In the genomic region with DNA sequence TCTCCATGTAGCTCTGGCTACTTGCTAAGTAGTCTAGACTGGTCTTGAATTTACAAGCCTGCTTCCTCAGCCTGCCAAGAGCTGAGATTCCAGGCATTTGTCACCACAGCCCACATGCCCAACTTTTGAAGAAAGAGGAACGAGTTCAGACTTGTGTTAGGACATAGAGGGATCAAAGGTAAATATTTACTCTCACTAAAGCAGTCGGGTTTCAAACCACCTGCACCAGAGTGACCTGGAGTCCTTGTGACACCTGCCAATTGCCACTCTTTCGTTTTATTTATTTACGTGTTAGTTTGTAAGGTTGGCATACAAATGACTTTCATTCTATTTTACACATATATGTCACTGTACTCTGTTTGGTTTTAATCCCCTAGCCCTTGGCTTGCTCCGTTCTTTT, we compare ENCODE assay signal across 17 mouse cellular contexts.
"Had no signal": no experiment of that assay in that cellular context is flagged by ENCODE, and none has a peak within 500 bp of the region (broad histone marks: within the 10 kb centered on the region; RNA-seq: fewer than 3 reads in every experiment).

No protein-coding gene starts in this region.

- ATAC-seq: hindbrain, embryonic 16.5 days; intestine, embryonic 15.5 days; midbrain, embryonic 13.5 days; midbrain, embryonic 16.5 days had no signal

- H3K36me3 ChIP-seq: intestine, embryonic 15.5 days; kidney, embryonic 15.5 days; limb, embryonic 12.5 days; limb, embryonic 15.5 days; liver, embryonic 15.5 days; midbrain, embryonic 10.5 days; midbrain, embryonic 13.5 days had no signal

- H3K4me2 ChIP-seq: intestine, embryonic 15.5 days; kidney, embryonic 15.5 days; limb, embryonic 12.5 days; limb, embryonic 15.5 days; liver, embryonic 15.5 days; midbrain, embryonic 13.5 days had no signal

- H3K4me3 ChIP-seq: intestine, embryonic 15.5 days; kidney, embryonic 15.5 days; limb, embryonic 12.5 days; limb, embryonic 15.5 days; liver, embryonic 15.5 days; megakaryocyte, embryonic 14.5 days; midbrain, embryonic 10.5 days; midbrain, embryonic 13.5 days; myocyte had no signal

- H3K9ac ChIP-seq: intestine, embryonic 15.5 days; kidney, embryonic 15.5 days; limb, embryonic 12.5 days; limb, embryonic 15.5 days; liver, embryonic 15.5 days; midbrain, embryonic 13.5 days had no signal

- DNase-seq: kidney, adult 18-20 months; kidney, postnatal 14 days; kidney, postnatal 4 days; left cerebral cortex, postnatal 4 days; lung, postnatal 36 days; thymus, postnatal 25 days had no signal

- H3K9me3 ChIP-seq: intestine, embryonic 15.5 days; kidney, embryonic 15.5 days; limb, embryonic 12.5 days; limb, embryonic 15.5 days; liver, embryonic 15.5 days; megakaryocyte, embryonic 14.5 days; midbrain, embryonic 10.5 days; midbrain, embryonic 13.5 days had no signal

- H3K27ac ChIP-seq: intestine, embryonic 15.5 days; kidney, embryonic 15.5 days; limb, embryonic 12.5 days; limb, embryonic 15.5 days; liver, embryonic 15.5 days; midbrain, embryonic 10.5 days; midbrain, embryonic 13.5 days had no signal

- H3K27me3 ChIP-seq: intestine, embryonic 15.5 days; kidney, embryonic 15.5 days; limb, embryonic 12.5 days; limb, embryonic 15.5 days; megakaryocyte, embryonic 14.5 days; midbrain, embryonic 13.5 days had no signal
